Mouse (Mus musculus): Measurements from ENCODE around the gene Mindy4.

- TF ChIP-seq CTCF (IDR thresholded peaks at IDR 0.05; ENCODE audit: low read depth, low read length) (no peak), GATA1 (IDR thresholded peaks at IDR 0.05; ENCODE audit: borderline replicate concordance, low read length) (no peak), POLR2AphosphoS5 (IDR thresholded peaks at IDR 0.05; ENCODE audit: insufficient replicate concordance, low read depth, low read length) (no peak)
Observed at GRCm38 (mm10) chr6:55245680-55246079, 42.5 kb downstream of the Mindy4 start.

All from G1E (cell line).